Mouse (Mus musculus): Measurements from ENCODE around the gene Rbm20. TPM values are rescaled to one million over a fixed set of nuclear protein-coding genes. Genes with fewer than 3 reads are reported as not detected.

The Rbm20 gene
- total and polyA plus RNA-seq, 3 experiments: 0.05 to 0.56 (median 0.08) TPM

DNA sequence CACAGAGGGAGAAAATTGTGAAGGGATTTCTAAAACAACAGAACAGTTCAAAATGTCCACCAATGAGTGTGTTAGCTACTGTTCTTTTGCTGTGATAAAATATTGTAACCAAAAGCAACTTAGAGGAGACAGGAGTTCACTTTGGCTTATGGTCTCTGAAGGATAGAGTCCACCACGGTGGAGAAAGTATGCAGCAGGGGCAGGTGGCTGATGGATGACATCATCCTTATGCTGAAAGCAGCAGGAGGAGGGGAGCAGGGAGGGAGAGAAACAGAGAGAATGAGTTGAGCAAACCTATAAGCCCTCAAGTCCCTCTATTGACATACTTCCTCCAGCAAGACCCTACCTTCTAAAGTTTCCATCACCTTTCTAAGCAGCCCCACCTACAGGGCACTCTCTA is 16.9 kb downstream of the Rbm20 start:
- Histone ChIP-seq H3K4me1 (ENCODE audit: control insufficient read depth in 1 of 2, insufficient read depth in 2 of 2) (peaks cover 0 to 4% of the 10 kb centered on the region in 2 experiments; a peak in 3 of 4 replicates), H3K27me3 (replicated peaks) (no peaks in the 10 kb centered on the region), H3K36me3 (replicated peaks in 1 of 2; ENCODE audit: control insufficient read depth in 1 of 2, insufficient read depth in 1 of 2, low read length in 1 of 2) (no peaks in the 10 kb centered on the region), H3K9me3 (replicated peaks; ENCODE audit: low read length) (peaks cover 2% of the 10 kb centered on the region), H3K79me2 (replicated peaks; ENCODE audit: control insufficient read depth, extremely low read depth, insufficient read depth, poor library complexity, severe bottlenecking) (no peaks in the 10 kb centered on the region), H3K4me3 (replicated peaks in 1 of 3; ENCODE audit: low read depth in 2 of 3, low read length in 2 of 3, poor library complexity in 1 of 3) (no peak overlapping the region), H3K4me2 (ENCODE audit: insufficient read depth, low read depth, poor library complexity, severe bottlenecking) (no peak overlapping the region), H3K9ac (ENCODE audit: insufficient read depth, low read depth) (no peak overlapping the region), H3K27ac (ENCODE audit: insufficient read depth, low read depth) (no peak overlapping the region)
- in situ Hi-C loops (cut with MboI; ENCODE audit: low pct_ligation_motif_present, low pct_unique_long_range_greater_than_20kb, low sequenced_read_pairs): no loop called here
- DNase-seq (ENCODE audit: extremely low read depth): no peak
- TF ChIP-seq CHD2 (IDR thresholded peaks at IDR 0.05; ENCODE audit: low read length) (no peak), ZKSCAN1 (IDR thresholded peaks at IDR 0.05; ENCODE audit: borderline replicate concordance, low read depth, low read length) (no peak), ZNF384 (IDR thresholded peaks at IDR 0.05; ENCODE audit: low read depth, low read length) (no peak), PAX5 (IDR thresholded peaks at IDR 0.05; ENCODE audit: low read length) (no peak), CHD1 (IDR thresholded peaks at IDR 0.05; ENCODE audit: low read depth, low read length) (no peak)
- dilution Hi-C loops (cut with MboI; ENCODE audit: extremely low pct_ligation_motif_present, extremely low pct_unique_long_range_greater_than_20kb, low sequenced_read_pairs): no loop called here

DNA sequence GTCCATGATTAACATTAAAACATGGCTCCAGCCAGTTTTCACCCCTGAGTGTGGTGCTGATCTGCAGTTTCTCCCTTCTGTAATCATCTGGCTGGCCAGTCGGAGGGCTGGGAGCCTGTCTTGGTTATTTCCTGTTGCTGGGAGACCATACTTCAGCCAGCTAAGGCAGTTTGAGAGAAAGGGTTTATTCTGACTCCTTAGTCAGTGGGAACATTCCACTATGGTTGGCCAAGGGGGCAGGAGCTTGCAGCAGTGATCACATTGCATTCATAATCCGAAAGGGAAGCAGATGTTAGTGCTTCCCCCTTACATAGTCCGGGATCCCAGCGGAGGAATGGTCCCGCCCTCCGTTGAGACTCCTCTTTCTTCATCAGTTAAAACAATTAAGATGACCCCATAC is 19.0 kb downstream of the Rbm20 start:
- Histone ChIP-seq H3K4me1 (ENCODE audit: control insufficient read depth in 1 of 2, insufficient read depth in 2 of 2) (peaks cover 8 to 17% of the 10 kb centered on the region in 2 experiments), H3K79me2 (replicated peaks; ENCODE audit: control insufficient read depth, extremely low read depth, insufficient read depth, poor library complexity, severe bottlenecking) (no peaks in the 10 kb centered on the region), H3K9ac (ENCODE audit: insufficient read depth, low read depth) (no peak overlapping the region), H3K27ac (ENCODE audit: insufficient read depth, low read depth) (no peak overlapping the region), H3K4me2 (ENCODE audit: insufficient read depth, low read depth, poor library complexity, severe bottlenecking) (no peak overlapping the region), H3K9me3 (replicated peaks; ENCODE audit: low read length) (peaks cover 2% of the 10 kb centered on the region), H3K36me3 (replicated peaks in 1 of 2; ENCODE audit: control insufficient read depth in 1 of 2, insufficient read depth in 1 of 2, low read length in 1 of 2) (no peaks in the 10 kb centered on the region), H3K4me3 (replicated peaks in 1 of 3; ENCODE audit: low read depth in 2 of 3, low read length in 2 of 3, poor library complexity in 1 of 3) (no peak overlapping the region), H3K27me3 (replicated peaks) (no peaks in the 10 kb centered on the region)
- dilution Hi-C loops (cut with MboI; ENCODE audit: extremely low pct_ligation_motif_present, extremely low pct_unique_long_range_greater_than_20kb, low sequenced_read_pairs): no loop called here
- DNase-seq (ENCODE audit: extremely low read depth): no peak
- TF ChIP-seq MAZ (IDR thresholded peaks at IDR 0.05; ENCODE audit: low read depth, low read length) (no peak), USF2 (conservative IDR thresholded peaks at IDR 0.05; ENCODE audit: low read depth, low read length) (no peak), PAX5 (IDR thresholded peaks at IDR 0.05; ENCODE audit: low read length) (no peak), SIN3A (IDR thresholded peaks at IDR 0.05; ENCODE audit: low read length) (no peak), RCOR1 (conservative IDR thresholded peaks at IDR 0.05; ENCODE audit: low read depth, low read length) (no peak)
- in situ Hi-C loops (cut with MboI; ENCODE audit: low pct_ligation_motif_present, low pct_unique_long_range_greater_than_20kb, low sequenced_read_pairs): no loop called here

GRCm38 (mm10) chr19:53696655-53697054 is 19.5 kb downstream of the Rbm20 start:
- Histone ChIP-seq H3K36me3 (replicated peaks in 1 of 2; ENCODE audit: control insufficient read depth in 1 of 2, insufficient read depth in 1 of 2, low read length in 1 of 2) (no peaks in the 10 kb centered on the region), H3K4me3 (replicated peaks in 1 of 3; ENCODE audit: low read depth in 2 of 3, low read length in 2 of 3, poor library complexity in 1 of 3) (no peak overlapping the region), H3K9me3 (replicated peaks; ENCODE audit: low read length) (peaks cover 2% of the 10 kb centered on the region), H3K9ac (ENCODE audit: insufficient read depth, low read depth) (no peak overlapping the region), H3K79me2 (replicated peaks; ENCODE audit: control insufficient read depth, extremely low read depth, insufficient read depth, poor library complexity, severe bottlenecking) (no peaks in the 10 kb centered on the region), H3K4me1 (ENCODE audit: control insufficient read depth in 1 of 2, insufficient read depth in 2 of 2) (peaks cover 8 to 17% of the 10 kb centered on the region in 2 experiments), H3K27me3 (replicated peaks) (no peaks in the 10 kb centered on the region), H3K27ac (ENCODE audit: insufficient read depth, low read depth) (no peak overlapping the region), H3K4me2 (ENCODE audit: insufficient read depth, low read depth, poor library complexity, severe bottlenecking) (no peak overlapping the region)
- in situ Hi-C loops (cut with MboI; ENCODE audit: low pct_ligation_motif_present, low pct_unique_long_range_greater_than_20kb, low sequenced_read_pairs): no loop called here
- no peak for DNase-seq (ENCODE audit: extremely low read depth)
- dilution Hi-C loops (cut with MboI; ENCODE audit: extremely low pct_ligation_motif_present, extremely low pct_unique_long_range_greater_than_20kb, low sequenced_read_pairs): no loop called here
- TF ChIP-seq ELF1 (IDR thresholded peaks at IDR 0.05; ENCODE audit: low read depth, low read length) (no peak), BHLHE40 (IDR thresholded peaks at IDR 0.05; ENCODE audit: low read depth, low read length) (no peak), MAFK (IDR thresholded peaks at IDR 0.05; ENCODE audit: insufficient replicate concordance, low read length) (no peak), SMC3 (IDR thresholded peaks at IDR 0.05; ENCODE audit: low read depth, low read length) (no peak), GABPA (IDR thresholded peaks at IDR 0.05; ENCODE audit: insufficient replicate concordance, low read depth, low read length) (no peak), UBTF (IDR thresholded peaks at IDR 0.05; ENCODE audit: low read depth, low read length) (no peak), JUN (IDR thresholded peaks at IDR 0.05; ENCODE audit: insufficient read depth, low read depth, low read length) (no peak), KAT2A (IDR thresholded peaks at IDR 0.05; ENCODE audit: insufficient replicate concordance, low read length) (no peak), ZKSCAN1 (IDR thresholded peaks at IDR 0.05; ENCODE audit: borderline replicate concordance, low read depth, low read length) (no peak), USF1 (IDR thresholded peaks at IDR 0.05; ENCODE audit: low read depth, low read length) (no peak), NRF1 (IDR thresholded peaks at IDR 0.05; ENCODE audit: low read depth, low read length) (no peak), HCFC1 (IDR thresholded peaks at IDR 0.05; ENCODE audit: low read depth, low read length) (no peak), ETS1 (conservative IDR thresholded peaks at IDR 0.05; ENCODE audit: low read depth, low read length) (no peak), TCF12 (IDR thresholded peaks at IDR 0.05; ENCODE audit: low read depth, low read length) (no peak)

Measured in CH12.LX (cell line).